Mouse (Mus musculus): ENCODE results near the gene Prmt6.

Gene Prmt6

DNA sequence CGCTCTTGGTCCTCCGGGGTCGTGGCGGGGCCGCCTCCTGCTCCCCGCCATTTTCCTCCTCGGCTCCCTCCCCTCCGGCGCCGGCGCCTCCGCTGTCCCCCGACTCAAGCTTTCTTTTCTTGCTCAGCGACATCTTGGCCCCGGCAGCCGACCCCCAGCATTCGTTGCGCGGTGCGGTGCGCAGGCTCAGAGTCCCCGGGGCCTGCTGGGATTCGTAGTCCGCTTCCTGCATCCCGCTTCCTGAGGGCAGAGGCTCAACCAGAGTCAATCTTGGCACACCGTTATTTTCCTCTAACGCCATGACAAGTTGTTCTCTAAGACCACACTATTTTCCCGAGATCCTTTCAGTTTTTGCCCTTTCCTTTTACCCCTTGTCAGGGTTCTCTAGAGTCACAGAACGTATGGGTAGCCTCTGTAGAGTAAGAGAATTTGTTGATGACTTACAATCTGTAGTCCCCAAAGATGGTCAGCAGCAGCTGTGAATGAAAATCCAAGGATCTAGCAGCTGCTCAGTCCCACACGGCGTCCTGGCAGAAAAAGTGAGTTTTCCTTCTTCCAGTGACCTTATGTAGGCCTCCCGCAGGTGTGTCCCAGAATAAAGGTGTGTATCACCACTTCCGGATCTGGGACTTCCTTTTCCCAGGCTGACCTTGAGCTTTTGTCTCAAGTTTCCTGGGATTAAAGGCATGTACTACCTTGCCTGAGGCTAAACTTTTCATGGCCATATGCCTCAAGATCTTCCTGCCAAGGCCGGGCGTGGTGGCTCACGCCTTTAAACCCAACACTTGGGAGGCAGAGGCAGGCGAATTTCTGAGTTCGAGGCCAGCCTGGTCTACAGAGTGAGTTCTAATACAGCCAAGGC is at the start of gene Prmt6:
Prmt6 (minus strand) TSS at position 160 of the 862 bp plus-strand sequence.
- DNase-seq (ENCODE audit: low spot score): peak; percentile 54

DNA sequence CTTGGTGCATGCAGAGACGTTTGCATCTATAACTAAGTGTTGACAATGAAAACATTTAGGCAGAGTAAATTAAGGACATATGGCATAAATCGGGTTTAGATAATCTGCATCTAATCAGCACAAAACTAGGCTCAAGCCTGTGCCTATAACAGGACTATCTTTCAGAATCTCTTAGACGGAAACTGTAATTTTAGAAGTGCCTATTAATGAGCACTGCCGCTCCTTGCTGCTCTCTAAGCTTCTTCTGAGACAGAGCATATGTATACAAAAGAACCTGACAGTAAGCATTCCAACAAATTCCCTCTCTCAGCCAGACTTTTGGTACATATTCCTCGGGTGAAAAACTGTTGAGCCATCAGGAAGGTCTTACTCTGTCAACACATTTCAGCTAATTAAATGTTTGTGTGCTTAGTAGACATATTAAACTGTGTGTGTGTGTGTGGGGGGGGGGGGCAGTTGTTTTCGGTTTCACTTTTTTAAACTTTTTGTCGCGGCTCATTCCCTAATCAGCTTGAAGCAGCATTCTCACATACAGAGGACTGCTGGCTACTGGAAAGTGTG is 39.8 kb upstream of the Prmt6 start:
- no peak for DNase-seq (ENCODE audit: low spot score)

DNA sequence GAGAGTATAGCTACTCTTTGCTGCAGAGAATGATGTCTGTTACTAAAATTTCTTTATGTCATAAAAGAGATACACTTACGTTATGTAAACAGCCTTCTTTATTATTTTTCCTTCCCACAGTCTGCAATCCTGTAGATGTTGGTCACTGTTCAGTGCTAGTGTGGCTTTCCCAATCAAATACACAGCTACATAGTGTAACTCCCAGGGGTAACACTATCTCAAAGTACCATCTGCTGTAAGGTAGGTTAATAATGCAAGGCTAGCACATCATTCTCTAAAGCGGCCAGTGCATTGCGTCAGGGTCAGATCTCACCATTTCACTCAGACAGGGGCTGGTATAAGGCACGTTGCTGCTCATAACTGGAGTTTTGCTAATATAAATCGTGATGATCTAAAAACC is 31.9 kb upstream of the Prmt6 start:
- no peak for DNase-seq (ENCODE audit: low spot score)

DNA sequence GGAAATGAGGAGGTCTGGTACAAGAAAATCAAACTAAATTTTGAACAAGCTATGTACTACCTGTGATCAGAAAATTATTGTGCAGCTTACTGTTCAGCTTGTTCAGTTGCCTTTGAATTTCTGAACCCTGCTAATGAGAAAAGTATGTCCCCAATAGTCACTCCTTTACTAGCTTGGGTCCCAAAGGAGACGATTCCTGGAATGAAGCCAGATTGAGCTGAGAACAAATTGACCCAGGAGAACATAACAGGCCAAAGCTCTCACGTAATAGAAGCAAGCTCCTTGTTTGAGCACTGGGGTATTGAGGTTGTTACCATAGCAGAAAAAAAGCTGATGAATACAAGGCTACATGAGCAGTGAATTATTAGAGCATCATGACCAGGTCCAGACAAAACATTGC is 17.0 kb upstream of the Prmt6 start:
- DNase-seq (ENCODE audit: low spot score): no peak

DNA sequence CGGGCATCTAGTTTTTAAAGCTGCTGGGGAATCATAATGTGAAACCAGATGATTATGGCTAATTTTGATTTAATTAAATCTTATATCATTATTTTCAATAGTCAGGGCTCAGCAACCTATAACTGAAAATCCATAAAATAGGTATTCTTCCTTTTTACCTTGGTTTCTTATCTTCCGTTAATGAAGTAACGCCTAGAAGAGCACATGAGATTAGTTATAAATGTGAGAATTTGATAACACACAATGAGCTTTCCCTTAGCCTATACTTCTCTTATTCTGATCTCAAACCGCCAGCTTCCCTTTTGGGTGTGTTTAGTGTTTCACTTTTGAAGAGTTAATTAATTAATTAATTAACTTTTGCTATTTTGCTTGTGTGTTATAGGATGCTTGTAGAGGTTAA is 2.3 kb upstream of the Prmt6 start:
- DNase-seq (ENCODE audit: low spot score): no peak

DNA sequence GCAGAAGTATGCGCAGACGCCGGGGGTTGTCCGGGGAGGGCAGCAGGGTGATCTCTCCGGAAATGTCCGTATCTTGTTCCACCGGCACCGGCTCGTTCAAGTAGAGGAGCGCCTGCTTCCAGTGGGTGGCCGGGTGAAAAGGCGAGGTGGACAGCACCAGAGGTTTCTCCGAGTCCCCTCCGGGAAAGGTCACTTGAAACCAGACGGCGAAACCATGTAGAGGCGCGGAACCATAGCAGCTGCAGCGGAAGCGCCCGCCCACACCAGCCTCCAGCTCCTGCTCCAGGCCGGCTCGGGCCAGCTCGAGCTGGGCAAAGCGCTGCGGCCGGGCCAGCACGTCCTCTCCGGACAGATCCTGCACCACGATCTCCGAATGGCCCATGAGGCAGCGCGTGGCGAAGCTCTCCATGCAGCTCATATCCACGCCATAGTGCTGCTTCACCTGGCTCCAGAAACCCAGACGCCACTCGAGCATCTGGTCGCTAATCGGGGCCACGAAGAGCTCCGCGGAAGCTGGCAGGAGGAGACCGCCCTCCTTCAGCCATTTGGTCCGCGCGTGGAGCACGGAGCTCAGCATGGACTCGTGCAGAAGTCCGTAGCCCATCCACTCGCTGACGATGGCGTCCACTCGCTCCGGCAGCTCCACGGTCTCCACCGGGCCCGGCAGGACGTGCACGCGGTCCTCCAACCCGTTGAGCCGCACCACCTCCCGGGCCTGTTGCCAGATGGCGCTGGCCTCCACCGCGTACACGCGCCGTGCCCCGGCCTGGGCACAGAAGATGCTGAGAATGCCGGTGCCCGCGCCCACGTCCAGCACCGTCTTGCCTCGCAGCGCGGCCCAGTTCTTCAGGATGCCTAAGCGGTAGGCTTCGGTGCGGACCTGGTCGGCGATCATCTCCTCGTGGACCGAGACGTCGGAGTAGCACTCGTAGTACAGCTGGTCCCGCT is 633 bp downstream of the Prmt6 start:
- peak; percentile 35 for DNase-seq (ENCODE audit: low spot score)

DNA sequence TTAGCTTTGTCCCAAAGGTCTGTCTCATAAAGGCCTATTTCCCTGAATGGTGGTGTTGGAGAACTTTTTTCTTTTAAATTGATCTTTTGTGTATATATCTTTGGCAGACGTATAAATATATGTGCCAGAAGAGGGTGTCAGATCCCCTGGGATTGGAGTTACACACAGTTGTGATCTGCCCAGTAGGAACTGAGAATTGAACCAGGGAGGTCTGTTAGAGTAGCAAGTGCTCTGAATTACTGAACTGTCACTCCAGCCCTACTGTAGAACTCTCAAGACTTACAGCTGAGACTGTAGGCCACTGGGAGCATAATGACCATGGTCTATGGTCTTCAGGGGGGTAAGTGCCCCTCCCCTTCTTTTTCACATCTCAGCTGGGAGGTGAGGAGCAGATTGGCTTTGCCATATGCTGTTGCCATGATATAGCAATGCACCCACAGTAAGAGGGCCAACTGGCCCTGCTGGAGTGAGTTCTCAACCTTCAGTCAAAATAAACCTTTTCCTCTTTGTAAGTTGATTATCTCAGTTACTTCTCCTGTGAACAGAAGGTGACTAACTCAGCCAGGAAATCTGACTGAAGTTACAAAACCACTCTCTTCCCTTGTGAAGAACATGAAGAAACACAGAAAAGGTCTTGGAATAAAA is 13.9 kb downstream of the Prmt6 start:
- DNase-seq (ENCODE audit: low spot score): no peak
